Mouse (Mus musculus): Measurements from ENCODE around the gene Mapk12.

GRCm38 (mm10) chr15:89131316-89131715, 9.2 kb downstream of the Mapk12 start:
- TF ChIP-seq CTCF (IDR thresholded peaks at IDR 0.05; ENCODE audit: extremely low read depth, insufficient read length, insufficient replicate concordance, low read depth, low read length) (no peak), POLR2A (IDR thresholded peaks at IDR 0.05; ENCODE audit: low read depth, low read length) (no peak)
